Mouse (Mus musculus) small intestine, adult 2 months (tissue): ENCODE measurements at regions not wholly inside any gene's neighbourhood (a gene's known extent, or its start where the extent isn't known, plus 50 kb on each side); places are given as distances from the start of the nearest gene placed in this dataset.

Source experiments
- CTCF ChIP-seq: fragments of 200-500 bp; IDR thresholded peaks from 2 replicates; pipeline ENCODE4 v1.5.1; 2012; ENCODE audit warnings: low read depth, mild to moderate bottlenecking, control low read depth, inconsistent platforms, low read length, moderate library complexity, mixed read lengths; ENCODE audit not compliant: insufficient replicate concordance, insufficient read length; ENCODE audit errors: extremely low read depth
- POLR2A ChIP-seq: fragments of 200-500 bp; IDR thresholded peaks from 2 replicates; pipeline ENCODE4 v1.6.1; 2012; ENCODE audit warnings: low read depth, mild to moderate bottlenecking, control low read depth, inconsistent platforms, low read length, moderate library complexity

DNA sequence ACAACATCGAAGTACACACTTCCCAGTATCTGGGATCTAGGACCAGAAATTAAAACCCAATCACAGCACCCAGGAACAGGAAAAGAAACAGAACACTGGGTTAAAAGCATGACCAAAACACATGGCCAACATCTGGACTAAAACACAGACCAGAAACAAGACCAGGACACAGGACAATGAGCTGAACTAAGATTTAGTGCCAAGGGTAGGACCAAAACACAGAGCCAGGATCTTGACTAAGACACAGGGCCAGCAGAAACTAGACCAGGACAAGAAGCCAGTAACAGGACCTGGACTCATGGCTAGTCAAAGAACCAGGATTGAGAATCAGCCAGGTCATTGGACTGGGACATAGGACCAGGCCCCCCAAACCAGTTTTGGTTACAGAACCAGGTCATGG is 149.6 kb upstream of the Klf6 start:
- TF ChIP-seq CTCF: no peak
- TF ChIP-seq POLR2A: no peak
